Mouse (Mus musculus) liver, embryonic 13.5 days (tissue): ENCODE measurements around the gene Chchd1. TPM values are rescaled to one million over a fixed set of nuclear protein-coding genes. Genes with fewer than 3 reads are reported as not detected.

ENCODE experiments used
- ATAC-seq: fragments of 200-750 bp; cut with Nextera tagmentation; 2 replicates; pipeline ENCODE4 v1.8.0; 2017; ENCODE audit warnings: low read depth, mild to moderate bottlenecking, moderate number of reproducible peaks, moderate library complexity
- DNase-seq: peaks from one replicate; pipeline ENCODE4 v3.0.0; 2022
- H3K27ac ChIP-seq: fragments of 300-500 bp; sonication (generic); 2 replicates; pipeline ENCODE4 v1.5.1; 2015; ENCODE audit warnings: moderate library complexity, mild to moderate bottlenecking, inconsistent platforms
- H3K27me3 ChIP-seq: fragments of 300-500 bp; sonication (generic); 2 replicates; pipeline ENCODE4 v1.6.1; 2015; ENCODE audit warnings: mild to moderate bottlenecking, inconsistent platforms
- H3K36me3 ChIP-seq: fragments of 300-500 bp; sonication (generic); 2 replicates; pipeline ENCODE4 v1.6.1; 2015; ENCODE audit warnings: mild to moderate bottlenecking, inconsistent platforms
- H3K4me1 ChIP-seq: fragments of 300-500 bp; sonication (generic); replicated peaks from 2 replicates; pipeline ENCODE4 v1.6.1; 2015; ENCODE audit warnings: inconsistent platforms
- H3K4me2 ChIP-seq: fragments of 300-500 bp; sonication (generic); 2 replicates; pipeline ENCODE4 v1.6.1; 2015; ENCODE audit warnings: inconsistent platforms, mild to moderate bottlenecking, moderate library complexity
- H3K4me3 ChIP-seq: fragments of 300-500 bp; sonication (generic); replicated peaks from 2 replicates; pipeline ENCODE4 v1.5.1; 2015; ENCODE audit warnings: mild to moderate bottlenecking, inconsistent platforms
- H3K9ac ChIP-seq: fragments of 300-500 bp; sonication (generic); 2 replicates; pipeline ENCODE4 v1.6.1; 2015; ENCODE audit warnings: mild to moderate bottlenecking, inconsistent platforms
- H3K9me3 ChIP-seq: fragments of 300-500 bp; sonication (generic); replicated peaks from 2 replicates; pipeline ENCODE4 v1.6.1; 2016; ENCODE audit warnings: inconsistent platforms
- WGBS: fragments of 180-500 bp; shearing (Covaris S2); methylation state at CpG from one replicate; pipeline ENCODE4 v1.1.7; 2015; ENCODE audit not compliant: insufficient replicate concordance; 5-methylcytosine and 5-hydroxymethylcytosine counted together
- polyA plus RNA-seq: library from polyadenylated mRNA; unstranded; fragments of >200 nt; fragmentation: Nextera tagmentation; extraction: Ambion mirVana; gene quantifications from 2 replicates; pipeline ENCODE4 v1.2.1, GENCODE M21; 2015

Gene Chchd1
- polyA plus RNA-seq, 1 experiment from 2014 or later: 133 TPM

DNA sequence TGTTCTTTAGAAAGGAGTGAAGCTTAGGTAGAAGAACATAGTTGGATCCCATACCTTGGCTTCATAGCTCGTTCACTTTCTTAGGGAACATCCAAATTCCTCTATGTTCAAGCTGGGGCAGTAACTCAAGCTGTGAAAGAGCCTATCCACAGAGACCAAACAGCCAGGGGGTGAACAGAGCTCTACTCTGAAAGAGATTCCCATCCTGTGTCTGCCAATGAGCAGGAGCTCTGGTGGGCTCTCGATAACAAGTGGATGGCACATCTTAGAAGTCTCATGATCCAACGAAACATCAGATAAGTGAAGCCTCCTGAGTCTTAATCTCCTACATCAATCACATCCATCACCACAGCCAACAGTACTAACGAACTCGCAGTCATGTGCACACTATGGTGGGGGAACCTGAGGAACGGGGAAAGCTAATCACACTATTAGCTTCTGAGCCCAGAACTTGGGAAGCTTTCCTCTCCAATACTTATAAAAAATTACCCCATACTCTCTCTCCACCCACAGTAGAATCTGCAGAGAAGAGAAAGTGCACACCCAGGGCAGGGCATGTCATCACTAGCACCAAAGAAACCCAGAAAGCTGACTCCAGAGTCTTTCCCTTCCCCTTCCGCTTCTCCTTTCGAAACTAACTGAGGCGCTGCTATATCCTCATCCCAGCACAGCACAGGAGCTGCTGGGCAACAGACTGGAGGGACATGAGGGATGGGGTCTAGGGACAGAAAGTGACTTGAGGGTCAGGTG lies 28.2 kb downstream of the Chchd1 start:
- H3K9ac ChIP-seq: peak overlapping the region; percentile 93; the same call in 1 of the 2 replicates

GRCm38 (mm10) chr14:20733041-20733951 lies 30.5 kb downstream of the Chchd1 start:
- WGBS: 15% methylated on average over 12 of the region's 12 CpGs
- Histone ChIP-seq H3K9ac (peak overlapping the region; percentile 93), H3K4me3 (peak overlapping the region; percentile 89), H3K27me3 (no peaks in the 10 kb centered on the region), H3K36me3 (peaks cover 63% of the 10 kb centered on the region), H3K9me3 (no peaks in the 10 kb centered on the region), H3K4me2 (peak overlapping the region; percentile 94), H3K27ac (peak overlapping the region; percentile 95), H3K4me1 (peaks cover 70% of the 10 kb centered on the region)
- DNase-seq (peak; percentile 66), ATAC-seq (peak; percentile 21; the same call in 1 of the 2 replicates)

More for the DNA sequence above, 28.2 kb downstream of the Chchd1 start:
- Histone ChIP-seq H3K36me3 (peaks cover 72% of the 10 kb centered on the region), H3K9me3 (no peaks in the 10 kb centered on the region), H3K4me3 (no peak overlapping the region), H3K27ac (peak overlapping the region; percentile 95; the same call in 1 of the 2 replicates), H3K4me2 (peak overlapping the region; percentile 94), H3K4me1 (peaks cover 63% of the 10 kb centered on the region), H3K27me3 (no peaks in the 10 kb centered on the region)
- 81% methylated on average over 9 of the region's 9 CpGs for WGBS
- ATAC-seq (no peak), DNase-seq (no peak)

- Histone ChIP-seq H3K9ac (peak within 1 kb of the TSS; percentile 93), H3K4me2 (peak within 1 kb of the TSS; percentile 94), H3K4me3 (peak within 1 kb of the TSS; percentile 89), H3K36me3 (peaks cover 60% of the 10 kb centered on the region), H3K9me3 (no peaks in the 10 kb centered on the region), H3K27ac (peak within 1 kb of the TSS; percentile 95), H3K27me3 (no peaks in the 10 kb centered on the region), H3K4me1 (peaks cover 68% of the 10 kb centered on the region)
- DNase-seq (peak; percentile 90), ATAC-seq (peak; percentile 96)
- under 1% methylated on average over 81 of the region's 81 CpGs for WGBS
These were observed 31.4 kb downstream of the Chchd1 start, which contains the start of gene Ndst2 for GRCm38 (mm10) chr14:20733952-20734774. Ndst2 (minus strand) TSS chr14:20734562.

GRCm38 (mm10) chr14:20735052-20735451 lies 32.2 kb downstream of the Chchd1 start:
- peaks cover 68% of the 10 kb centered on the region for H3K4me1 ChIP-seq
- H3K36me3 ChIP-seq: peaks cover 59% of the 10 kb centered on the region
- DNase-seq: no peak
- no peak for ATAC-seq
- H3K27ac ChIP-seq: peak overlapping the region; percentile 95; the same call in 1 of the 2 replicates
- no peak overlapping the region for H3K4me3 ChIP-seq
- H3K9me3 ChIP-seq: no peaks in the 10 kb centered on the region
- H3K4me2 ChIP-seq: peak overlapping the region; percentile 94
- peak overlapping the region; percentile 93; the same call in 1 of the 2 replicates for H3K9ac ChIP-seq
- 42% methylated on average over 2 of the region's 2 CpGs for WGBS
- H3K27me3 ChIP-seq: no peaks in the 10 kb centered on the region

DNA sequence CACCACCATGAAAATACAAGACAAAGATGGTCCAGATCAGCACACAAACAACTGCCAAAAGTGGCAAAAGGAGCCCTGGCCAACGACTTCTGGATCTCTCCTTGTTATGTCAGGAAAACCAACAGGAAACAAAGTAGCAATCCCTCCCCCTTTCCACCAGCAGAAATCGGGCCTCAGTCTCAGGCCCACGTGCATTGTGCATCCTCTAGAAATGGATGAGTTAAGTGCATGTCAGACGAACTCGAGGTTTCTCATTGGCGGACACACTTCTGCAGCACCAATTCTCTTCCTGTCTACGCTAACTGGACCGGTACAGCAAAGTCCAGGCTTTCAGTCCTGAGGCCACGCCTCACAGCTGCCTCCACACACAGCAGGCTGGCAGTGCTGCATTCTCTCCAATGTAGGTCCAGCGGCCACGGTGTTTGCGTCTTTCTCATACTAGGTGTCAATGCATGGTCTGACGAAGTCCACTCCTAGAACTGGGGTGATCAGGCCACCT lies 33.1 kb downstream of the Chchd1 start:
- H3K4me1 ChIP-seq: peaks cover 60% of the 10 kb centered on the region
- no peak for ATAC-seq
- 72% methylated on average over 13 of the region's 13 CpGs for WGBS

DNA sequence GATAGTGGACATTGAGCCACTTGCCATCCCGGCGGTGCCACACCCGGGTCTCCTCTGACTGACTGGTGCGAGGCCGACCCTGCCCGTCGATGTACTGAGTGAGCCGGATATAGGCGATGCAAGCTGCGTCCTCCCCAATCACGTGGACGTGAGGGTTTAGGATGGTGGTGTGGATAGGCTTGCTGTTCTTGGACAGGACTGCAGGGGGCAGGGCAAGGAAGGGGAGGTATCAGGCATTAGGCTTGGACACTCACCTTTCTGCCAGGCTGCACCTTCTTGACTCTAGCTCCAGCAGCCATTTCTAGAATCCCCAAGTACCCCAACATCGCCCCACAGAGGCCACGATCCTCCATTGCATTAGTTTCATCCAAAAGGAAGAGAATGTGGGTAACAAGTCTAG lies 34.5 kb downstream of the Chchd1 start:
- peak overlapping the region; percentile 24; the same call in 1 of the 2 replicates for H3K9ac ChIP-seq
- peak overlapping the region; percentile 9; the same call in 1 of the 2 replicates for H3K4me3 ChIP-seq
- WGBS: 44% methylated on average over 14 of the region's 14 CpGs
- H3K27ac ChIP-seq: peak overlapping the region; percentile 50; the same call in 1 of the 2 replicates
- H3K9me3 ChIP-seq: no peaks in the 10 kb centered on the region
- H3K27me3 ChIP-seq: no peaks in the 10 kb centered on the region
- peaks cover 46% of the 10 kb centered on the region for H3K4me1 ChIP-seq
- H3K36me3 ChIP-seq: peaks cover 53% of the 10 kb centered on the region
- ATAC-seq (no peak), DNase-seq (peak; percentile 61)
- peak overlapping the region; percentile 37 for H3K4me2 ChIP-seq

More for the DNA sequence above, 33.1 kb downstream of the Chchd1 start:
- H3K9me3 ChIP-seq: no peaks in the 10 kb centered on the region
- no peak overlapping the region for H3K27ac ChIP-seq
- no peak overlapping the region for H3K4me3 ChIP-seq
- H3K36me3 ChIP-seq: peaks cover 55% of the 10 kb centered on the region
- H3K9ac ChIP-seq: no peak overlapping the region
- no peaks in the 10 kb centered on the region for H3K27me3 ChIP-seq
- no peak for DNase-seq
- H3K4me2 ChIP-seq: no peak overlapping the region

DNA sequence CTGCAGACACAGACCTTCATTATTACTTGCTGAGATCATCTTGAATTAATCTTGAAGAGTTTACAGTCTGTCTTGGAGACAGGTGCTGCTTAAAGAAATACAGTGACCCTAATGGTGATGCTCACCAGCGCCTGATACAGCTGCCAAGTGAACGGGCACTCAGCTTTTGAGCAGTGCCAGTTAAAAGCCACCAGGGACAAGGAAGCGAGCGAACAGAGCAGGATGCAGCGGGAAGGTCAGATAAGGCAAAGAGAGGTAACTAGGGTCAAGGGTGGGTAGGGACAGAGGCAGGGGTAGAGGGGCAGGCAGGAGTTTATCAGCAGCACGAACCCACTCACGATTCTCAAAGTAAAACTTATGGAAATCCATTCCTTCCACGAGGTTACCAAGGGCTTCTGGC lies 35.7 kb downstream of the Chchd1 start:
- Histone ChIP-seq H3K9me3 (no peaks in the 10 kb centered on the region), H3K27me3 (no peaks in the 10 kb centered on the region), H3K4me2 (no peak overlapping the region), H3K4me1 (peaks cover 36% of the 10 kb centered on the region), H3K4me3 (no peak overlapping the region), H3K27ac (no peak overlapping the region), H3K9ac (no peak overlapping the region), H3K36me3 (peaks cover 53% of the 10 kb centered on the region)
- ATAC-seq (no peak), DNase-seq (no peak)
- WGBS: 74% methylated on average over 8 of the region's 8 CpGs

- ATAC-seq: no peak
These were observed 38.5 kb downstream of the Chchd1 start for GRCm38 (mm10) chr14:20741301-20741700.

GRCm38 (mm10) chr14:20743614-20744013 lies 40.8 kb downstream of the Chchd1 start:
- H3K4me3 ChIP-seq: no peak overlapping the region
- H3K9ac ChIP-seq: no peak overlapping the region
- no peak overlapping the region for H3K27ac ChIP-seq
- no peak for ATAC-seq
- peaks cover 36% of the 10 kb centered on the region for H3K36me3 ChIP-seq
- H3K27me3 ChIP-seq: no peaks in the 10 kb centered on the region
- H3K4me1 ChIP-seq: no peaks in the 10 kb centered on the region
- 84% methylated on average over 3 of the region's 3 CpGs for WGBS
- H3K9me3 ChIP-seq: no peaks in the 10 kb centered on the region
- no peak overlapping the region for H3K4me2 ChIP-seq
- DNase-seq: no peak

More at GRCm38 (mm10) chr14:20741301-20741700, 38.5 kb downstream of the Chchd1 start:
- no peak overlapping the region for H3K27ac ChIP-seq
- 77% methylated on average over 9 of the region's 9 CpGs for WGBS
- no peaks in the 10 kb centered on the region for H3K9me3 ChIP-seq
- no peak overlapping the region for H3K4me2 ChIP-seq
- DNase-seq: no peak
- no peak overlapping the region for H3K4me3 ChIP-seq
- H3K9ac ChIP-seq: no peak overlapping the region
- H3K4me1 ChIP-seq: peaks cover 19% of the 10 kb centered on the region
- H3K27me3 ChIP-seq: no peaks in the 10 kb centered on the region
- H3K36me3 ChIP-seq: peaks cover 45% of the 10 kb centered on the region

DNA sequence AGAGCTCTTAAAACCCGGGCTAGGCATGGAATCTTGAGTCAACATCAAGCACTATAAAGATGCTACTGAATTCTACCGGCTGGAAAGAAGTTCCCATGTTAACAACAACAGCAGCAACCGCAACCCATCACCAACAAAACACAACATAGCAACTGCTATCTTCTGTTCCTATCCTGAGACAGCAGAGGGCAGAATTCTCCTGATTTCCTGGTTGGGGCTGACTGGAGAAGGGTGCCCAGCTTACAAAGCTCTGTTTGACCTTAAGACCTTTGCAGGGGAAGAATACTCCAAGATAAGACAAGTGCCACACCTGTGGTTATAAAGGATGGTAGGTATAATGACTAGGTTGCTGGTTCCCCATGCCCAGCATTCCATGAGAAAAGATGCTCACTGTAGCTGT lies 44.1 kb downstream of the Chchd1 start:
- H3K9ac ChIP-seq: no peak overlapping the region
- no peaks in the 10 kb centered on the region for H3K9me3 ChIP-seq
- no peaks in the 10 kb centered on the region for H3K27me3 ChIP-seq
- no peak overlapping the region for H3K4me2 ChIP-seq
- ATAC-seq: no peak
- H3K27ac ChIP-seq: no peak overlapping the region
- no peaks in the 10 kb centered on the region for H3K4me1 ChIP-seq
- DNase-seq: no peak
- peaks cover 11% of the 10 kb centered on the region; the same call in 1 of the 2 replicates for H3K36me3 ChIP-seq
- H3K4me3 ChIP-seq: no peak overlapping the region
- 75% methylated on average over 3 of the region's 3 CpGs for WGBS
